Mouse (Mus musculus): ENCODE measurements around the gene Diexf. TPM values are rescaled to one million over a fixed set of nuclear protein-coding genes. Genes with fewer than 3 reads are reported as not detected.

Diexf gene
- 10 to 100 TPM; 10.2 to 13.6 TPM for total RNA-seq (2021)
- long read RNA-seq, experiment 1, full-length matches to known transcripts = 3 of 8 reads
- long read RNA-seq, experiment 1, partial matches to known transcripts = 1 of 8 reads
- long read RNA-seq, experiment 1, other reads (novel, unspliced or antisense) = 4 of 8 reads
- long read RNA-seq, experiment 2, full-length matches to known transcripts = 2 of 4 reads
- long read RNA-seq, experiment 2, partial matches to known transcripts = 0 of 4 reads
- long read RNA-seq, experiment 2, other reads (novel, unspliced or antisense) = 2 of 4 reads

DNA sequence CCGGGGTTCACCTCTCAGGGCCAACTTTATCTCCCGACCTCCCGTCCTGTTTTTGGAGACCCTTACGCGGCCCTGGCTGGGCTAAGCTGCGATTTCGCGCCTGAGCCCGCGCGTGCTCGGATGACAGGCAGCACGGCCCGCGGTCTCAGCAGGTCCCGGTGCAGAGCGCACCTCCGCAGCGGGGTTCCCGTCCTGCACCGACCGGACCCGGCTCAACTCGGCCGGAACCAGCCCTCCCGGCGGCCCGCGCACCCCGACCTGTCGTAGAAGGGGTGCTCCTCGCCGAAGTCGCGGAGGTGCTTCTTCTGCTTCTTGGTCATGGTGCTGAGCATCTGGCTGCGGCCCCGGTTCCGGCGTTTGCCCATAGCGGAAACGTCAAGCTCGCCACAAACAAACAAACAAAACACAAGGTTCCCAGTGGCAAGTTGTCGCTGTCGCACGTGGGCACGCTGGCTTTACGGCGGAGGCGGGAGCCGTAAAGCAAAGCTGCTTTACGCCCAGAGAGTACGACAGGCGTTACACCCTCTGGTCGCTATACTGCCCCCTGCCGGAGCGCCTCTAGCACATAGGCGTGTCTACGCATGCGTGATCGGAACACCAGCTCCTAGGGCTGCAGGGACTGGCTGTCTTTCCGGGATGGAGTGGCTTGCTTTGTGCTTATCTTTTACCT is at the start of gene Diexf:
Diexf (minus strand) TSS at position 487 of the 670 bp plus-strand sequence.
- peak; percentile 98 for DNase-seq
- Histone ChIP-seq H3K27ac (peak within 1 kb of the TSS; percentile 90), H3K4me3 (peak within 1 kb of the TSS; percentile 87)
- intact Hi-C loops (cut with DNase I) = loop anchor here (2.0 kb wide), 1 partner anchor 43 kb away; no protein-coding TSS in a partner anchor
- TF ChIP-seq CTCF (IDR thresholded peaks at IDR 0.05) = peak; percentile 93

DNA sequence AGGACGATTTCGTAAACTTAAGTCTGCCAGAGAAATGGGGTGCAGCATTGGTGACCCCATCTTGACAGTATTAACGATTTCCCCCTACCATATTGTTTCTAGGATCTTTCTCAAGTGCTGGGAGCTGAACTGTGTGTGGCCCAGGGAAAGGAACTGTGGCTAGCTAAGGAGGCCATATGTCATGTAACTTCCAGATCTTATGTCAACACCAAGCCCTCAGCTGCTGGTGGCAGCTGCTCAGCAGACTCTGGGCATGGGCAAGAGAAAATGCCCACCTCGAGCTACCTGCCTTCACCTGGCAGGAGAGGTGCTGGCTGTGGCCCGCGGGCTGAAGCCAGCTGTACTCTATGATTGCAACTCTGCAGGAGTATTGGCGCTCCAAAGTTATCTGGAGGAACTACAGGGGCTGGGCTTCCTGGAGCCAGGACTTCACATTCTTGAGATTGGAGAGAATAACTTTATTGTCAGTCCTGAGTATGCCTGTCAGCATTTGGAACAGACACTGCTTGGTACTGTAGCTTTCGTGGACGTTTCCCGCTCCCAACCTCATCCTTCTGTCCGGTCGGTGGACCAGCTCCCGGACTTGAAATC is 44.2 kb upstream of the Diexf start:
- Histone ChIP-seq H3K27ac (peak overlapping the region; percentile 95), H3K4me3 (peak overlapping the region; percentile 83)
- no peak for TF ChIP-seq CTCF (IDR thresholded peaks at IDR 0.05)
- intact Hi-C loops (cut with DNase I) = no loop called here
- no peak for DNase-seq

DNA sequence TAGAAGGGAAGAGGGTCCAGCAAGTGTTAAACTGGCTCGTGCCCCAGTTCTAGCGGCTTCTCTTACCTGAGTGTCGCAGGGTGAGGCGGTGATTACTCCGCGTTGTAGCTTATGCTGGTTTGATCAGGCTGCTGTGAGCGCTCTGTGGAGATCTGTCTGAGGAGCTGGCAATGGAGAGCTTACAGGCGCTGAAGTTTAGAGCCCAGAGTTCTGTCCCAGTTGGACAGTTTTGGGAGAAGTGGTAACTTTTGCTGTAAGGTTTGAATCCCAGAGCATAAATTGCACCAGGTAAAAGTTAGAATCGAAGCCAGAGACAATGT is 43.7 kb upstream of the Diexf start:
- no peak for TF ChIP-seq CTCF (IDR thresholded peaks at IDR 0.05)
- peak overlapping the region; percentile 83 for H3K4me3 ChIP-seq
- DNase-seq = no peak
- H3K27ac ChIP-seq = peak overlapping the region; percentile 95
- intact Hi-C loops (cut with DNase I) = loop anchor here (2.0 kb wide), 1 partner anchor 43 kb away; the partner anchor contains the start of gene Diexf

DNA sequence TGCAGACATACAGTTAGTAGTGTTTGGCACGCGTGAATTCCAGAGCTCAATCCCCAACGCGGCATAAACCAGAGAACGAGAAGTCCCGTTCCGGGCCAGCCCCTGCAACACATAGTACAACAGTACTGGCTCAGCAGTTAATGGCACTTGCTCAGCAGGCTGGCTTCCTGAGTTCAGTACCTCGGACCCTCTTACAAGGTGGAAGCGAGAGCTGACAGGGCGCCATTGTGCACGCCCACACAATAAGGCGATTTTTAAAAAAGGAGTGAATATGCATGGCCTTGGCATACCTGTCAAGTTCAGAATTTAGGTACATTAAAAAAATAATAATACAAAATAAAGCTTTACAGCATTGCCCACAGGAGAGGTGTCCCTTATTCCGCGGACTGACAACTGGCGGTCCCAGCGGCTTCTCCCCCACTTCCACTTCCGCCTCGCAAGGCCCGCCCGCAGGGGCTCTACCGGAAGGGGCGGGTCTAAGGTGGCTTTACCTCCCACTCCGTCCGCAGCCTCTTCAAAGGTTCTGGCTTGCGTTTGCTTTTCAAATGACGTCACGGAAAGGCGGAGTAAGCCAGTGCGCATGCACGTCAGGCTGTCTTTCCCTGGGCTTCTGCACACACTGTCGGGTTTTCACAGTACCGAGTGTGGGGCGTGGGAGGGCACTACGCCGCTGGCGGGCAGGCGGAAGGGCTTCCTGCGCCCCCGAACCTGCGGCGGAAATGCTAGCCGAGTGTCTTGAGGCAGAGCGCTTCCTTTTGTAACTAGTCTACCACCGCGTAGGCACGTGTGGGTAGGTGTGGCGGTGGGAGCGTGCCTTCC is 43.1 kb upstream of the Diexf start:
- H3K4me3 ChIP-seq = peak overlapping the region; percentile 83
- TF ChIP-seq CTCF (IDR thresholded peaks at IDR 0.05) = no peak
- intact Hi-C loops (cut with DNase I) = loop anchor here (2.0 kb wide), 1 partner anchor 42 kb away; the partner anchor contains the start of gene Diexf
- peak overlapping the region; percentile 95 for H3K27ac ChIP-seq
- DNase-seq = peak; percentile 97

DNA sequence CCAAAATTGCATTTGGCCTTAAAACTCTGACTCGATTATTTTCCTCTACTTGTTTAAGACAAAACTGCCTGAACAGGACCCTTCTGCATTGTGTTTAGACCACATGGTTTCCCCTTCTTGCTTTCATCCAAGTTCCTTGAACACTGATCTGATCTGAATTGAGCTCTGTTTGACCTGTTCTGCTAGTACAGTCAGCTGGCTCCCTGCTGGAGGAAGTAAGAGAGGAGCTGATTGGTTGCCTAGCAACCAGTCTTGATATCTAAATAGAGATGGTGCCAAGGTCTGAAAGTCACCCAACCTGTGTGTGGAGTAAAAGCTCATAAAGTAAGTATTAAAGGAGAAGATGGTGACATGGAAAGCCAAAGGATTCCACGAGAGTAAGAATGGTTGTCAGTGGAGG is 39.8 kb upstream of the Diexf start:
- DNase-seq = no peak
- H3K27ac ChIP-seq = no peak overlapping the region
- H3K4me3 ChIP-seq = no peak overlapping the region
- no peak for TF ChIP-seq CTCF (IDR thresholded peaks at IDR 0.05)
- intact Hi-C loops (cut with DNase I) = no loop called here

DNA sequence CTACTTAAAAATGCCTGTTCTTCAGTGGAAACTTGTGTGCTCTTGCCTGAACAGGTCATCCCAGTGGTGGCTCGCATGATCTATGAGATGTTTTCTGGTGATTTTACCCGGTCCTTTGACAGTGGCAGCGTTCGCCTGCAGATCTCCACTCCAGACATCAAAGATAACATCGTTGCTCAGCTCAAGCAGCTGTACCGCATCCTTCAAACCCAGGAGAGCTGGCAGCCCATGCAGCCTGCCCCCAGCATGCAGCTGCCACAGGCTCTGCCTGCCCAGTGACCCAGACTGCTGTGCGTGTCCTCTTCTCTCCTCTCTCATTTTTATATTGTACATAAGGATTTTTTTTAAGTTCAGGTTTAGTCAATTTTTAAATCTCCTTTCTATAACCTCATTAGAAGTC is 39.2 kb upstream of the Diexf start:
- intact Hi-C loops (cut with DNase I) = no loop called here
- TF ChIP-seq CTCF (IDR thresholded peaks at IDR 0.05) = no peak
- H3K4me3 ChIP-seq = no peak overlapping the region
- no peak overlapping the region for H3K27ac ChIP-seq
- DNase-seq = no peak

DNA sequence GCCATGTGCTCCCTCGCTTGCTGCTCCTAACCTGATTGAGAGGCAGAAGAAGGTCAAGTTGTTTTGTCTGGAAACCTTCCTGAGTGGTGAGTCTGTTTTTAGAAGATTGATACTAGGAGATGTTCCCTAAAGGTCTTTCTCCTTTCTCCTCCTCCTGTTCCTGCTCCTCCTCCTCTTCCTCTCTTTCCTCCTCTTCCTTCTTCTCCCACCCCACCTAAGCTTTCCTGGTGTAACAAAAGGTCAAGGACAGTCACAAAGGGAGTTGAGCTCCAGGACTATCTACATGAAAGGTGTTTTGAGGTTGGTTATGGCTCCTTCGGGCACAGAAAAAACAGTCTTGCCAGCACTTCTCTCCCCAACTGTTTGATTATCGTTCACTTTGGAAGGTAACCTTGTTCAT is 37.7 kb upstream of the Diexf start, which contains the start of gene A130010J15Rik:
A130010J15Rik (plus strand) TSS at position 301 of the 400 bp plus-strand sequence.
- intact Hi-C loops (cut with DNase I) = no loop called here
- H3K4me3 ChIP-seq = no peak within 1 kb of the TSS
- no peak for TF ChIP-seq CTCF (IDR thresholded peaks at IDR 0.05)

DNA sequence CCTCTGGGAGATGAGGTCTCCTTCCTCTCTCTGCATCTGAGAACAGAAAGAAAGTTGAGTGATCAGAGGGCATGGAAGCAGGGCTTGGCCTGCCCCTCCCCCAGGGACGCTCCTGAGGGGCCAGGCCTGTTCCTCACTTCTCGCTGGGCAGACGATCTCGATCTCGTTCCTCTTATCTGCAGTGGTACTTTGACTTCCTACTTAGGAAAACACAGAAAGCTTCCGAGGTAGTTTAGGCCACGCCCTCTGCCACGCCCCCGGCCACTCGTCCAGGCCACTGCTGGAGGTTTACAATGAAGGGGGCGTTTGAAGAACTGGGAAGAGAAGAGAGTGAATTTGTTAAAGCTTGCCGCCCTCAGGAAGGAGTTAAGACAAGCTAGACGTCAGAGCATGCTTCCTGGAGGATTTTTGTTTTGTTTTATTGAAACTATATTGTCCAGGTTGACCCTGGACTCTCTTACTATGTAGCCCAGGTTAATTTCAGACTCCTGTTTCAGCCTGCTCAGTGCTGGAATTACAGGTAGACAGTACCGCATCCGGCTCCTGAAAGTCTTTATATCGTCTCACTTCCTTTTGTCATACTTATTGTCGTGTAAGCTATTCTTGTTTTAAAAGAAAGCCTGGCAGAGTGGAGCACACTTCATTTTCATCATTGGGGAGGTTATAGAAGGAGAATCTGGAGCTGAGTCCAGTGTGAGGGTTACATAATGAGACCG is 30.4 kb upstream of the Diexf start:
- DNase-seq = peak; percentile 54
- Histone ChIP-seq H3K27ac (no peak overlapping the region), H3K4me3 (peak overlapping the region; percentile 46)
- no peak for TF ChIP-seq CTCF (IDR thresholded peaks at IDR 0.05)
- intact Hi-C loops (cut with DNase I) = no loop called here

More for the DNA sequence above, 37.7 kb upstream of the Diexf start, which contains the start of gene A130010J15Rik:
- DNase-seq = no peak
- no peak within 1 kb of the TSS for H3K27ac ChIP-seq

DNA sequence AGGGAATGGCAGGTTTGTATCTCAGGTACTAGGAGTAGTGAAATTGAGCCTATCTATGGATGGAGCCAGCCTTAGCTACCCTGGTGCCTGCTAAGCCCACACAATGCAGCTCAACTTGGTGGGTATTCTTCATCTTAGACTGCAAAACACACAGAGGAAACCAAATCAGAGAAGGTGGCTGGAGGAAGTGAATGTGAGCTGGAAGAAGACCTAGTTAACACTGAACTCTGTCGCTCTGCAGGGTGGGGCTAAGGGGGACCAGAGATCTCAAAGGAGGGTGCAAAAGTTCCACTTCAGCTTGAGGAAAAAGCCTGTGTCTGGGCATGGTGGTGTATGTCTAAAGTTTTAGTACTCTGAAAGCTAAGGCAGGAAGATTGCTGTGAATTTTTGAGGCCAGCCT is 29.5 kb upstream of the Diexf start:
- no peak for TF ChIP-seq CTCF (IDR thresholded peaks at IDR 0.05)
- DNase-seq = no peak
- Histone ChIP-seq H3K27ac (no peak overlapping the region), H3K4me3 (no peak overlapping the region)
- intact Hi-C loops (cut with DNase I) = no loop called here

DNA sequence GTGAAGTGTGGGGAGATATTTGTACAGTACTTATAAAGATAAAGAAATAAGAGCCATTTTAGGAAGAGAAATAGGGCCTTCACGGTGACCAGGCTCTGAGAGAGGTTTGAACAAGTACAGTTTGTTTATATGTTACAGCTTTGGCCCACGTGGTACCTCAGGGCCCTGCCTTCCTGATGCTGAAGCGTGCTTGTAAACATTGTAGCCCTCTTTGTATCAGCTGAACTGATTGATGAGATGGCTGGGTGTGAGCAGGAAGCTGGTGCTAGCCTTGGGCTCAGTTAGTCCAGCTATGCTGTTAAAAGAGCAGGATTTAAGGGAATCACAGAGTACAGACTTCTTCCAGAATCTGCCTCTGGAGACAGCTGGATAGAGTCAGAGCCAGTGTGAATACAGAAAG is 29.1 kb upstream of the Diexf start:
- H3K27ac ChIP-seq = no peak overlapping the region
- H3K4me3 ChIP-seq = no peak overlapping the region
- intact Hi-C loops (cut with DNase I) = no loop called here
- no peak for DNase-seq
- no peak for TF ChIP-seq CTCF (IDR thresholded peaks at IDR 0.05)

DNA sequence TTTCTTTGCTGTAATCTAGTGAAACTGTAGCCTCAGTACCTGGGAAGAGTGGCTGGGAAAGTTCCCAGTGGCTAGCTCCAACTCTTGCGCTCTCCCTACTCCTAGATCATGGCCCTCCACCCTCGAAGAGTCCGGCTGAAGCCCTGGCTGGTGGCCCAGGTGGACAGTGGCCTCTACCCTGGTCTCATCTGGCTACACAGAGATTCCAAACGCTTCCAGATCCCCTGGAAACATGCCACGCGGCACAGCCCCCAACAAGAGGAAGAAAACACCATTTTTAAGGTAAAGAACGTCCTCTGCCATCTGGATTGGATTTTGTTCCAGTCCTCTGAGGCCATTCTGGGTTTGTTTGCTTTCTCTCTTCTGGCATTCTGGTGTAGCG is 27.0 kb upstream of the Diexf start:
- TF ChIP-seq CTCF (IDR thresholded peaks at IDR 0.05) = no peak
- no peak for DNase-seq
- H3K4me3 ChIP-seq = peak overlapping the region; percentile 37
- intact Hi-C loops (cut with DNase I) = no loop called here
- H3K27ac ChIP-seq = no peak overlapping the region
